Mouse (Mus musculus) spleen, adult 2 months (tissue): ENCODE measurements around the gene Dync1i1.

Experiments
- CTCF ChIP-seq: fragments of 200-500 bp; IDR thresholded peaks from 2 replicates; pipeline ENCODE4 v1.5.1; 2011; ENCODE audit warnings: mild to moderate bottlenecking, inconsistent platforms; ENCODE audit not compliant: insufficient read depth, insufficient read length, insufficient replicate concordance; ENCODE audit errors: extremely low read depth
- POLR2A ChIP-seq: fragments of 200-500 bp; IDR thresholded peaks from 2 replicates; pipeline ENCODE4 v1.6.1; 2011; ENCODE audit warnings: low read depth, low read length, inconsistent platforms

GRCm38 (mm10) chr6:5819674-5820073 lies 94.2 kb downstream of the Dync1i1 start:
- TF ChIP-seq POLR2A (no peak), CTCF (no peak)
